Mouse (Mus musculus): Measurements from ENCODE around the gene Capza1.
A peak's percentile ranks its signal among the peaks of the same experiment; 100 is the strongest.
"Not testable (repeated sequence)": the region's sequence is repeated elsewhere in the genome, so short reads cannot be mapped to it uniquely, and the experiment has no call there.

The Capza1 gene

DNA sequence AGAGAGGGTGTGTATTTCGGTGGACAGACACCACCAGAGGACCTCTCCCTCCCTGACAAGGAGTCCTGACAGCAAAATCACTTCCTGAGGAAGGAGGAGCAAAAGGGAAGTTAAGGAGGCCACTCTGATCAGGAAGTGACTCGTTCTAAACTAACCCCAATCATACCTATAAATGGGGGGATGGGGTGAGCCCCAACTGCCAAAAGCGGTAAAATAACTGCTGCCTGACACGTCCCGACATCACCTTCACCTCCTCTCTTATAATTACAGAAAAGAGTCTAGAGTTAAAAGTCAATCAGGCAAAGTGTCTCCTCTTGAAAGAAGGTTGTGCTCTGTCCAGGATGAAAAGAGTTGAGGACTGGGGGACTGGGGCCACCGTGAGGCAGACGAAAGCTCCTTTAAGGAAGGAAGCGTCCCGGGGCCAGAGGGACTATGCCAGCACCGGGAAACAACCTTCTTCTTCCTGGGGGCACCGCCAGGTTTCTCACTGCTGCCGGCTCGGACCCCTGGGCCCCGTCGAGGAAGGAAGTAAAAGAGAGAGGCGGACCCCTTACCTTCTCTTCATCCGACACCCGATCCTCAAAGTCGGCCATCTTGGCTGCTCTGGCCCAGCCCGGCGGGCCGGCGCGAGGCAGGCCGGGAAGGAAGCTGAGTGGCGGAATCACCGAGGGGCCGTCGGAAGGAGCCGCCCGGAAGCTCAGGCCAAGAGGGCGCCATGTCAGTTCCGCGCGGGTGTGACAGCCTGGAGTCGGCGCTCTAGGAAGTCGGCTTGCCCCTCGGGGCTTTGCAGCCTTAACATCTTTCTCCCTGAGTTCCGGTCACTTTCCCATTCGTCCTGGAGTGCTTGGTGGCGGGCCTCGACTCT is at the start of gene Capza1, which contains the start of gene St7l:
Capza1 (minus strand) TSS at position 720 of the 865 bp plus-strand sequence.
St7l (plus strand) TSS at position 220 of the 865 bp plus-strand sequence.
- peak; percentile 79 for DNase-seq

DNA sequence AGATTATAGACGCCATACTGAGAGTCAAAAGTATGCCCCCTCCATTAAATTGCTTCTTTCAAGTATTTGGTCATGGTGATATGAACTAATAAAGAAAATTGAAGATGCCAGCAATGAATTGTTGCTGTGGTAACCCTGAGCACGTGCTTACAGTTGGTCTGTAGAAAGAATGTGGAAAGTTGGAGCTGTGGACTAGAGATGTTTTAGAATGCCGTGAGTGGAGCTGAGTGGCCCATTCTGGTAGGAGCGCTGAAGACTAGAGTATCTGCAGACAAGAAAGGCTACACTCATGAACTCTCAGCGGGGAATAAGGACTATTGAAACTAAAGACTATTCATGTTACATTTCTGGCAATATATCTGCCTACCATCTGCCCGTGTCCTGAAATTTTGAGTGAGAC is 44.9 kb upstream of the Capza1 start:
- no peak for DNase-seq

DNA sequence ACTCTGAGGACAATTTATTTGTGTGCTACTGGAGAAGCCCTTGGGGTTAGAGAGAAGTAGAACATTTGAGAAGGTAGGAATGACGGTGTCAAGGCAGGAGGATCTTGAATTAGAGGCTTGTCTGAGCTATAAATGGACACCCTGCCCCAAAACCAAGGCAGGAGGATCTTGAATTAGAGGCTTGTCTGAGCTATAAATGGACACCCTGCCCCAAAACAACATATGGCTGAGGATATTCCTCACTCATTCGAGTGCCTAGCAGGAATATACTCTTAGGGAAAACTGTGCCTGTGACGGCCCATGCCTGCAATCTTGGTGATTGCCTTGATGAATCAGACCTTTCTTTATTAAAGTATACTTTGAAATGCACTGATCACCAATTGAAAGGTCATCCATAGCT is 41.7 kb upstream of the Capza1 start:
- DNase-seq, result no peak

DNA sequence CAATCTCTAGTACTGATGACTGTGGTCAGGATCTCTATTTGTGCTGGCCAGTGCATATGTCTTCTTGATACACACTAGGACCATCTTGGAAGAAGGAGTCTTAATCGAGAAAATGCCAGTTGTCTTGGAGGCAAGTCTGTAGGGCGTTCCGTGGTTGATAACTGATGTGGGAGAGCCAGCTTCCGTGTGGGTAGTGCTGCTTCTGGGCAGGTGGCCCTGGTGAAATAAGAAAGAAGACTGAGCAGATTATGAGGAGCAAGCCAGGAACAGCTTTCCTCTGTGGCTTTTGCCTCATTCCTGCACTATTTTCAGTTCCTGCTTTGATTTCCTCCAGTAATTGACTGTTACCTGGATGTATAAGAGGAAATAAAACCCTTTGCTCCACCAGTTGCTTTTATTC is 41.1 kb upstream of the Capza1 start:
- no peak for DNase-seq

DNA sequence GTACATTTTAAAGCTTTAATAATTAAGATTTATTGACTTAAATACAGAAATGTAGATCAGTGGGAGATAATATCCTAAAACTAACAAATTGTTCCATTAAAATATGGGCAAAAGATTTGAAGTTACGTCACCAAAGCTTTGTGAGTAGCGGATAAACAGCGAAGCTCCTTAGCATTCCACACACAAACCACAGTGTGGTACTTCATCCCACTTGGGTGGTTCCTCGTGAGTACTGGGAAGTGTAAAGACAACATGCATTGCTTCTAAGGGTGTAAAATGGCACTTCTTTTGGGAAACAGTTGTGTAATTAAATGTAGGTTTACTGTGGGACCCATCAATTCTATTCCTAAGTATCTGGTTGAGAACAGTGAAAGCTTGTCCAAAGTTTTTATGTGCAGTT is 36.8 kb upstream of the Capza1 start:
- no peak for DNase-seq

GRCm38 (mm10) chr3:104896141-104896540 is 31.8 kb upstream of the Capza1 start:
- no peak for DNase-seq

DNA sequence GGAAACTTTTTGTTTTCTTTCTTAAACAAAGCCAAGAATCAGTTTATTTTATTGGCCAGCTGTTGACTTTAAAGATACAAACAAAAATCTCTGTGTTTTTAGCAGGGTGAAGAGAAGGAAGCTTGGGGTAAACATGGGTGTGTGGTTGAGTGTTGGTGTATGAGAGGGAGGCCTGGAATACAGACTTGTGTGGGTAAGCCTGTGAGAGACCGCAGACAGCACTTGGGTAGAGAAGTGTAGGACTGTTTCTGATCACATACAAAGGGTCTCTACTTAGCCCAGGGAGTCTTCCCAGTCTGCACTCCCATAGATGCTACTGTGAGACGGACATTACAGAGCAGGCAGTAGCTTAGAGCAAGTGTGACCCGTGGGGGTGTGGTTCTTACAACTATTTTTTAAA is 24.3 kb upstream of the Capza1 start:
- DNase-seq, result no peak

- DNase-seq, result no peak
Measured at GRCm38 (mm10) chr3:104869611-104870010, 5.3 kb upstream of the Capza1 start.

- DNase-seq, result not testable (repeated sequence)
Measured at GRCm38 (mm10) chr3:104866674-104867073, 2.4 kb upstream of the Capza1 start.

- no peak for DNase-seq
Measured at GRCm38 (mm10) chr3:104865341-104865788, 1.1 kb upstream of the Capza1 start.

DNA sequence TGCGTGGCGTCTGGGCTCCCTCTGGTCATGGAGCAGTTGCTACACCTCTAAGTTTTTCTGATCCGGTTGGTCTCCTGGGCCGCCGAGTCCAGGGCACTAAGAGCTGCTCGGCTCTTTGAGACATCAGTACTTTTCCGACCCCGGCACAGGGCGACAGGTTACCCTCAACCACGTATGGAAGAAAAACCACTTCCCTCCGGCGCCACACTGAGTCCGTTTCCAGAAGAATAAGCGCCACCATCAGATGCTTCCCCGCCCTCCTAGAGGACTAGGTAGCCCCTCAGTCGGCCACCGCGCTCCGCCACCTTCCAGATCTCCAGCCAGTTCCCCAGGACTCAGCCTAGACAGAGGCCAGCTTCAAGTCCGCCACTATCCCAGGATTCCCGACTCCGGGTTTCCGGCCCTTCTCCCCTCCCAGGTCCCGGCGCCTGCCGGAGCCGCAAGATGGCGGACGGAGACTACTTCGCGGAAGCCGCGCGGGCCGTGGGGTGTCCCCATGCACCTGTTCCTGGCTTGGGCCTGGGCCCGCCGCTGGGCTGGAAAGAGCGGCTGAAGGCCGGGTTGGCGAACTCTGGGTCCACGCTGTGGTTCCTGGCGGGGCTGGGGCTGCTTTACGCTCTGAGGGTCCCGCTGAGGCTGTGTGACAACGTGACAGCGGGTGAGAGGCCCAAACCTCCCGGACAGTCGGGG is 491 bp upstream of the Capza1 start:
- peak; percentile 86 for DNase-seq

- DNase-seq, result no peak
Measured at GRCm38 (mm10) chr3:104858560-104858959, 5.7 kb downstream of the Capza1 start.

- no peak for DNase-seq
Measured at GRCm38 (mm10) chr3:104856106-104856505, 8.2 kb downstream of the Capza1 start.

DNA sequence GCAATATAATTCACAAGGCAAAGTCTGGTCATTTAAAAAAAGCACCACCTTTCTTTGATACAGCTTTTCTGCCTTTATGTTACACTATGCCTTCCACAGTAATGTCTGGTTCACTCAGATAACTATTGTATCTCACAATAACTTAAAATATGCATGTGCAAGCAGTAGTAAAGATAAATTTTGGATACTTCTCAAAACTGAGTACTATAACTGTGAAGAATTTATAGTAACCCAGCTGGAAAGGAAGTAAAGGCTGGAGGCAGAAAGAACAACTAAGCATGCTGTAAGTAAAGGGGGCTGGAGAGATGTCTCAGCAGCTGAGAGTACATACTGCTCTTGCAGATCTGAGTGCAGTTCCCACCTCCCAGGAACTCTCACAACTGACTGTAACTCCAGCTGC is 9.4 kb downstream of the Capza1 start:
- no peak for DNase-seq

- no peak for DNase-seq
Measured at GRCm38 (mm10) chr3:104854465-104854864, 9.8 kb downstream of the Capza1 start.

GRCm38 (mm10) chr3:104846601-104847000 is 17.7 kb downstream of the Capza1 start:
- no peak for DNase-seq

DNA sequence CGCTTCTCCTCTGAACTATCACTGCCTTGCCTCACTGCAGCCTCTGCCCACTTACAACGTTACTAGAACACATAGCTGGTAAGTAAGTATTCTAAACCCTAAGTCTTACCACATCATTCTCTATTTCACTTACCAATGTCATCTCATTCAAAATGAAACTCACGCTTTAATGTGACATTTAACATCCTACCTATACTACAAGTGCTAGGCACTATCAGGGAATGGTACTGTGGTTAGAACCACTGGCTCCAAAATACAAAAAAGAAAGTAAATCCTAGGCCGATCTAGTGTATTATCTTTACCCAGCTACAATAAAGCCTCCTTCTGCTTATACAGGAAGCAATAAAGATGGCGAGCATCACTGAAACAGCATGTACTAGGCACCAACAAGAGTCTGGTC is 23.3 kb downstream of the Capza1 start:
- DNase-seq, result no peak

- DNase-seq, result no peak
Measured at GRCm38 (mm10) chr3:104835797-104836196, 28.5 kb downstream of the Capza1 start.

- DNase-seq, result no peak
Measured at GRCm38 (mm10) chr3:104822413-104822812, 41.9 kb downstream of the Capza1 start.

GRCm38 (mm10) chr3:104820426-104820825 is 43.9 kb downstream of the Capza1 start:
- no peak for DNase-seq

DNA sequence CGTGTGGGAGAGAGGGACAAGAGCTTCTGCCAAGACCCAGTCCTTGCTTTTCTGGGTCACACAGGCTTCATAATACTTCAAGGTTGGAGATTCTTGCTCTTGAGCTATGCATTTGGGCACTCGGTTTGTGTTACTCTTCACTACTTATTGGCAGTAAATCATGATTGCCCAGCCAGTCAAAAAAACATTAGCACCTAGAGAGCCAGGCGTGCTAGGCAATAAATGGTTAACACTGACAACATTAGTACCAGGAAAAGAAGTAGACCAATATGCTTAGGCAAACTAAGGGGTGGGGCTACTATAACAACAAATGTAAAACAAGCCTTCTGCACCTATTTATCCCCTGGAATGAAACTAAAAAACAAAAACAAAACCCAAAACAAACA is 45.6 kb downstream of the Capza1 start:
- DNase-seq, result no peak

- DNase-seq, result peak; percentile 14
Measured at GRCm38 (mm10) chr3:104817991-104818748, 46.1 kb downstream of the Capza1 start, which contains the start of gene Mov10. Gene Mov10 (minus strand): TSS chr3:104818563.

DNA sequence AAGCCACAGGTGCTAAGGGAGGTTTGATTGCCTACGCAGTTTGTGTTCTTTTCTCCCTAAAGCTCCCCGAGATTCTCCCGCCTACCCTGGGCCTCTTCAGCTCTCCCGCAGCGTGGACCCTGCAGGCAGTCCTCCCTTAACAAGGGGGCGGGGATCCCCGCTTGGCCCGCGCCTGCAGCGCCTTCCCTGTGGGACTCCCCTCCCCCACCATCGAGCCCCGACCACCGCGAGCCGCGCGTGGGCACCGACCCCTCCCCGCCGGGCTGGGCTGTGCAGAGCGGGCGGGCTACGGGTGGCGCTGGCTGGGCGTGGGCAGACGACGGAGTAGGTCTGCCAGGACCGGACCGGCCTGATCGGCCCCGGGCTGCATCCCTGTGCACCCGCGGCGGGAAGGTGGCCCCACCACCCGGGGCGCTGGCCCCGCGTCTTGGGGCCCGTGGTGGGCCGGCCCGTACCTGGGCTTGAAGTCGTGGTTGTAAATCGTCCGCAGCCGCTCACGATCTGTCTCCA is 46.8 kb downstream of the Capza1 start:
- DNase-seq, result peak; percentile 23
